Mouse (Mus musculus): ENCODE measurements at regions not wholly inside any gene's neighbourhood (a gene's known extent, or its start where the extent isn't known, plus 50 kb on each side); places are given as distances from the start of the nearest gene placed in this dataset.
"Not testable (repeated sequence)": the region's sequence is repeated elsewhere in the genome, so short reads cannot be mapped to it uniquely, and the experiment has no call there.

DNA sequence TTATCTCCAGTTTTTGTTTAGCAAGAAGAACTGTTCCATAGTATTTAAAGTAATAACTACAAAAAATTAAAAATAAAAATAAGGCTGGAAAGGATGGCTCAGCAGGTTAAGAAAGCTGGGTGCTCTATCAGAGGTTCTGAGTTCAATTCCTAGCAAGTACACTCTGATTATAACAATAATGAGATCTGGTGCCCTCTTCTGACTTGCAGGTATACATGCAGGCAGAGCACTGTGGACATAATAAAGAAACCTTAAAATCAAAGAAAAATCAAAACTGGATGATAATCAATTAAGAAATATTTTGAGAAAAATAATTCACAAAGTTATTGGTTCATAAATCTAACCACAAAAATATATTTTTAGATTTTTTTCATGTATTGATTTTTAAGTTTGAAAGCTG is 346.7 kb upstream of the Cdh8 start:
- Histone ChIP-seq H3K36me3 (no peaks in the 10 kb centered on the region), H3K4me2 (replicated peaks) (no peak overlapping the region), H3K4me3 (no peak overlapping the region), H3K27me3 (no peaks in the 10 kb centered on the region), H3K9me3 (no peaks in the 10 kb centered on the region), H3K4me1 (no peaks in the 10 kb centered on the region), H3K9ac (replicated peaks) (no peak overlapping the region), H3K27ac (replicated peaks) (no peak overlapping the region)
- ATAC-seq (ENCODE audit: low FRiP score, low read depth): no peak

DNA sequence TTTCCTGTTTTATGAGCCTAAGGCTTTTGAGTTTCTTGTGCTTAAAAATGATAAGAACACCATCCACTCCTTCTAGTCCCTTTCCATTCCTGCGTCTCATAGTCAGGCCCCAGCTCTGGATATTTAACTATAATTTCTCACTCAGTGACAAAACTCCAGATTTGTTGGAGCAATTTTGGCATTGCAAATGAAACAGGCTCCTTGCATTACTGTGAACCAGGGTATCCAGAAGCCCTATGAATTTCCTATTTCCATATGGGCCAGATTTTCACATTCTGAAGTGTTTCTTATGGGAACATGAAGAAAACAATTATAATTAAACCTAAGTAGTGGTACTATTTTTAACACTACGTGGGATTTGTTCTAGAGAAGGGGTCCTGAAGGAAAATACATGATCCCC is 319.9 kb upstream of the Cdh8 start:
- no peak for ATAC-seq (ENCODE audit: low FRiP score, low read depth)
- no peak overlapping the region for H3K27ac ChIP-seq (replicated peaks)
- H3K9ac ChIP-seq (replicated peaks): no peak overlapping the region
- H3K4me2 ChIP-seq (replicated peaks): no peak overlapping the region
- H3K4me3 ChIP-seq: no peak overlapping the region
- H3K9me3 ChIP-seq: no peaks in the 10 kb centered on the region
- no peaks in the 10 kb centered on the region for H3K36me3 ChIP-seq
- no peaks in the 10 kb centered on the region for H3K4me1 ChIP-seq
- no peaks in the 10 kb centered on the region for H3K27me3 ChIP-seq
- 88% methylated on average over 2 of the region's 2 CpGs for WGBS

DNA sequence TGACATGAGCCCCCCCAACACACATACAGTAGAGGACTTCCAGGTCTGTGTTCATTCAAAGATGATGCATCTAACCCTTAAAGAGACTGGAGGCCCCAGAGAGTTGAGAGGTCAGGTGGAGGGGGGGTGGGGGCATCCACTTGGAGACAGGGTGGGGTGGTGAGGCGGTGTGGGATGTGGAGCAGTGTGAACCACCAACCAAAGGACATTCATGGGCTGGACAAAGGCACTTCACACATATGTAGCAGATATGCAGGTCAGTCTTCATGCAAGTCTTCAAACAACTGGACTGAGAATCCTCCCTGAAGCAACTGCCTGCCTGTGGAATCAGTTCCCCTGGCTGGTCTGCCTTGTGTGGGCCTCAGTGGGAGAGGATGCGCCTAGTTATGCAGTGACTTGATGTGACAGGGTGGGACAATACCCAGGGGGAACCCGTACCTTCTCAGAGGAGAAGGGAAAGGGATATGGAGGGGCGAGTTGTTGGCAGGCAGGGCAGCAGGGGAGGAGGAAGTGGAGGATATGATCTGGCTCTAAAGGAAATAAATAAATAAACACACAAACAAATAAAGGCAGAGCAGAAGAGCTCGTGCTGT is 308.5 kb upstream of the Cdh8 start:
- Histone ChIP-seq H3K4me1 (no peaks in the 10 kb centered on the region), H3K4me2 (replicated peaks) (no peak overlapping the region), H3K27me3 (no peaks in the 10 kb centered on the region), H3K9ac (replicated peaks) (no peak overlapping the region), H3K9me3 (no peaks in the 10 kb centered on the region), H3K36me3 (no peaks in the 10 kb centered on the region), H3K4me3 (no peak overlapping the region), H3K27ac (replicated peaks) (no peak overlapping the region)
- peak; percentile 41; the same call in 1 of the 2 replicates for ATAC-seq (ENCODE audit: low FRiP score, low read depth)
- WGBS: 76% methylated on average over 5 of the region's 5 CpGs

DNA sequence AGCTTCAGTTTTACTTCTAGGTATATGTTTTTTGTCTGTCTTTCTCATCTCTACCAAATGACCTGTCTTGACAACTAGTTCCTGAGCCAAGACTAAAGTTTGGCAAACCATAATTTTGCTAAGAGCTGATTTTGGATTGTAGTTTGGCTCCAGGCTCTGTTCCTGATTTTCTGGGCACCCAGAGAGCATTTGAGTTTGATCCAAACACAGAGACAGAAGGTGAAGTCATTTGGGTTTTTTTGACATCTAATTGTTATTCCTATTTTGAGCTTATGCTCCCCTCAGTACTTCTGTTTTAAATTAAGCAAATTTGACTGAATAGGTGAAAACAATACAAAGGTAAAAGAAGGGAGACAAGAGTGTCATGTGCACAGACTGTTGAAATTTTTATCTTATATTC is 302.7 kb upstream of the Cdh8 start:
- no peak overlapping the region for H3K4me3 ChIP-seq
- no peak for ATAC-seq (ENCODE audit: low FRiP score, low read depth)
- H3K27me3 ChIP-seq: no peaks in the 10 kb centered on the region

DNA sequence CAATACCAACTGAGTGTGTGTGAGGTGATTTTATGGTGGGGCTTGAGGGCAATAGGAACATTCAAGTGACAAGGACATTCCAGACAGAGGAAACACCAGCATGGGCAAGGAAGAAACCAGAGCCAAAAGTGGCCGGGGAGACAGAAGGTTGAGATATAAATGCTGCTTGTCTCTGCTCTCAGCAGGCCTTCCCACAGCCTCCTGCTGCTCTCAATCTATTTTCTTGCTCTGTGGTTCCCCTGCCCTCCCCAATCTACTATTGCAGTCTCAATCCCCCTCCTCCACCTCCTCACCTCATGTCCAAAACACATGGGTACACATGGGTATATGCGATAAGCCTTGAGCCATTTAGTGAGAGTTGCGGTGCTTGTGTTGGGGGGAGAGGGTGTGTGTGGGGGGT is 265.4 kb upstream of the Cdh8 start:
- no peak for ATAC-seq (ENCODE audit: low FRiP score, low read depth)
- Histone ChIP-seq H3K9ac (replicated peaks) (no peak overlapping the region), H3K4me3 (no peak overlapping the region), H3K4me2 (replicated peaks) (no peak overlapping the region), H3K36me3 (no peaks in the 10 kb centered on the region), H3K27ac (replicated peaks) (no peak overlapping the region), H3K4me1 (0 out of 2 replicates have a peak, but pooled peaks cover 2% of the 10 kb centered on the region), H3K9me3 (no peaks in the 10 kb centered on the region), H3K27me3 (no peaks in the 10 kb centered on the region)
- WGBS: 64% methylated on average over 3 of the region's 3 CpGs

More for the DNA sequence above, 302.7 kb upstream of the Cdh8 start:
- Histone ChIP-seq H3K4me1 (no peaks in the 10 kb centered on the region), H3K36me3 (no peaks in the 10 kb centered on the region), H3K9me3 (no peaks in the 10 kb centered on the region), H3K27ac (replicated peaks) (no peak overlapping the region), H3K4me2 (replicated peaks) (no peak overlapping the region), H3K9ac (replicated peaks) (no peak overlapping the region)

DNA sequence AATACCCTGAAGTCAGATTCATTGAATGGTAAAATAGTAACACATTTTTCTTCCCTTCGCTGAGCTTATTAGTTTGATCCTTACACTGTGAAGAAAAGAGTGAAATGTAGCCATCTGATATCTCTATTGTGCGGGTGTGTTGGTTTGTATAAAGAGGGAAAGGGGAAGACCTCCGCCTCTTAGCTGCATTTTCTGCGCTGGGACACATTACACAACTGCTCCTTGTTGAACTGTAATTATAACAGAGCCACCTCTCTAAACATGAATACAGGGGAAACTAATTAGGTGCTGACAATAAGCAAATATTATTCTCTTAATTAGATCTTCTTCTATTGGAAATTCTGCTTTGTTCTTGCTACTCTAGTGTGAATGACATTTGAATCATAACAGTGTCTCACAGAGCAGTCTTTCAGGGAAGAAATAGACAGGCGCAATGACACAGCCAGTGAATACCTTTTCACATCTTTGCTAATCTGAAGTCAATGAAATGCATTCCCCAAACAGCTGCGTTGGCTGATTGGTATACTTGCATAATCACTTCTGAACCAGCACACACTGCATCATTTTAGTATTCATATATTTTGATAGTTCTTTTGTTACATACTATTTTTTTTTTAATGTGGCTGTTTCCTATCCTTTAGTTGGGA is 263.1 kb upstream of the Cdh8 start:
- H3K36me3 ChIP-seq; H3K4me2 ChIP-seq (replicated peaks); H3K27ac ChIP-seq (replicated peaks); H3K4me1 ChIP-seq; H3K9me3 ChIP-seq; H3K27me3 ChIP-seq; H3K4me3 ChIP-seq; H3K9ac ChIP-seq (replicated peaks): not testable (repeated sequence)
- peak; percentile 66 for ATAC-seq (ENCODE audit: low FRiP score, low read depth)
- 51% methylated on average over 6 of the region's 6 CpGs for WGBS

DNA sequence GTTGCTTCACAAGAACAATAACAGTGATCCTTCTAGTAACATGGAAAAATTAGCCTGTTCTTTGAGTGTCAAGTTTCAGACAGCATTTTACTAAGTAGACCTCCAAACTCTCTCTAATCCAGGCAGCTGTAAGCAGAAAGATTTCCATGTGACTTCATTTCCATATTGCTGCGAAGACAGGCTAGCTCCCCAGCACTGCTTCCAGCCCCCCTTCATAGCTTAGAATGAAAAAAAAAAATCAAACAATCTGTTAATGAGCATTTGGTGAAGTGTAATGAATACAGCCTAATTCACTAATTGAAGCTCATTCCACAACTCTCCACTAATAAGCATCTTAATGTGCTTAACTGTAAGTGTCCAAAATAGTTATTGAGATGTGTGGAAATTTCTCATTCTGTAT is 251.4 kb upstream of the Cdh8 start:
- not testable (repeated sequence) for ATAC-seq (ENCODE audit: low FRiP score, low read depth); H3K4me3 ChIP-seq; H3K27me3 ChIP-seq; H3K36me3 ChIP-seq; H3K4me2 ChIP-seq (replicated peaks); H3K9ac ChIP-seq (replicated peaks); H3K4me1 ChIP-seq; H3K9me3 ChIP-seq; H3K27ac ChIP-seq (replicated peaks)
- 43% methylated on average over 1 of the region's 1 CpGs for WGBS

DNA sequence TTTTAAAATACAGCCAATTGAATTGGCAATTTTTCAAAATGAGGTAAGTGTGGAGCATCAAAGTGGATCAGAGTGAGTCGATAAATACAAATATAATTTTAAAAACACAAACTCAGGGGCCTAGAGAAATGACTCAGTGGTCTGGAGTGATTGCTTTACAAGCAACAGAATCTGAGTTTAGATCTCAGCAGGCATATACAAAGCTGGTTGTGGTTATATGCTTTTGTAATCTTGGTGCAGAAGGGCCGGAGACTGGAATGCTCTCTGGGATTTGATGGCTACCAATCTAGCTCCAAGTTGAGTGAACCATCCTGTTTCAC is 235.0 kb upstream of the Cdh8 start:
- H3K36me3 ChIP-seq: no peaks in the 10 kb centered on the region
- H3K9me3 ChIP-seq: no peaks in the 10 kb centered on the region
- no peak overlapping the region for H3K4me3 ChIP-seq
- 81% methylated on average over 2 of the region's 2 CpGs for WGBS
- H3K27me3 ChIP-seq: no peaks in the 10 kb centered on the region
- no peak for ATAC-seq (ENCODE audit: low FRiP score, low read depth)
- H3K4me1 ChIP-seq: no peaks in the 10 kb centered on the region
- no peak overlapping the region for H3K9ac ChIP-seq (replicated peaks)
- no peak overlapping the region for H3K27ac ChIP-seq (replicated peaks)
- no peak overlapping the region for H3K4me2 ChIP-seq (replicated peaks)

DNA sequence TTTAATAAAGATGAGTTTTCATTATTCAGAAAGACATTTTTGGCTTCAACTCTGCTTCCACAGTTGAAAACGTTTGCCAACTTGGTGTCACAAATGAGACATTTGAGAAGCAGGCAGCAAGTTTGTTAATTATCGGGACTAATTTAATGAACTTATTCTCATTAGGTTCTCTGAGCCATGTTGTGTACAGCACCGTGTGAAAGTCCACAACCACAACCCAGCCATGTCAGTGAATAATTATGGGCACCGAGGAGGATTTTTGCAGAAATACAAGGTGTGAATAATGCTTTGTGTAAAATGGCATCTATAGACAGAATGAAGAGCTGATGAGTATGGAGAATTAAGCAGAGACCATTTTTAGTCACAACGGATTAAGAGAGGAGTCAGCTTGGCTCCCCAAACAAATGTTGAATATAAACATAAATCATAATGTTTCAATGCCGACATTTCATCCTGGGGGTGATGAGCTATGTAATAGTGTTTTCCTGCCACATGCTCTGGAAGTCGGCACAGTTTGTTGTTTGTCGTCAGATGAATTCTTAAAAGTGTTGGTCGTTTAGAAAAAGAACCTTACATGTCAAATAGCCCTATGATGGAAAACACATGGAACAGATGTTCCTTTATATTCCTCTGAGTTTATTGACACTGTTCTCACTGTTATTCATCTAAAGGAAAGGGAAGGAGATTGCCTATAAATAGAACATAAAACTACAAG is 234.5 kb upstream of the Cdh8 start:
- Histone ChIP-seq H3K4me3 (no peak overlapping the region), H3K4me1 (no peaks in the 10 kb centered on the region), H3K27me3 (no peaks in the 10 kb centered on the region), H3K4me2 (replicated peaks) (no peak overlapping the region), H3K36me3 (no peaks in the 10 kb centered on the region), H3K9ac (replicated peaks) (no peak overlapping the region), H3K9me3 (no peaks in the 10 kb centered on the region), H3K27ac (replicated peaks) (no peak overlapping the region)
- WGBS: 87% methylated on average over 9 of the region's 9 CpGs
- ATAC-seq (ENCODE audit: low FRiP score, low read depth): no peak

DNA sequence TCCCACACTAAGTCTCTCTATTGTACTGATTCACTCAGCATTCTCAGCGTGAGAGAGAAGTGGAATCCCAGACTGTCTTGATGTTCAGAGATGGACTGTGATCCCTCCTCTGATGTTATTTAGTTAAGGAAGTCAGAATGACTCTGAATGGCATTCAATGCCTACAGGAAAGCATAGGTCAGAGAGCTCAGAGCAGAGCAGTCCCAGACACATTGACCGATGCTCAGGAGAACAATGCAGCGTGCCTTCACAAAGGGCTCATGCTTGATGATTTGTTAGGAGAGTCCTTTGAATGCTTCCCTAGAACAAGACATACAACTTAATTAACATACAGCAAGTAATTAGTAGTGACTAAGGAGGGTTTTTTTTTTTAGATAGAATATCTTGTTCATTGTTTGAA is 224.3 kb upstream of the Cdh8 start:
- Histone ChIP-seq H3K4me1 (no peaks in the 10 kb centered on the region), H3K9me3 (no peaks in the 10 kb centered on the region), H3K36me3 (no peaks in the 10 kb centered on the region), H3K27ac (replicated peaks) (no peak overlapping the region), H3K4me3 (no peak overlapping the region), H3K9ac (replicated peaks) (no peak overlapping the region), H3K4me2 (replicated peaks) (no peak overlapping the region), H3K27me3 (no peaks in the 10 kb centered on the region)
- WGBS: 13% methylated on average over 3 of the region's 3 CpGs
- ATAC-seq (ENCODE audit: low FRiP score, low read depth): no peak

DNA sequence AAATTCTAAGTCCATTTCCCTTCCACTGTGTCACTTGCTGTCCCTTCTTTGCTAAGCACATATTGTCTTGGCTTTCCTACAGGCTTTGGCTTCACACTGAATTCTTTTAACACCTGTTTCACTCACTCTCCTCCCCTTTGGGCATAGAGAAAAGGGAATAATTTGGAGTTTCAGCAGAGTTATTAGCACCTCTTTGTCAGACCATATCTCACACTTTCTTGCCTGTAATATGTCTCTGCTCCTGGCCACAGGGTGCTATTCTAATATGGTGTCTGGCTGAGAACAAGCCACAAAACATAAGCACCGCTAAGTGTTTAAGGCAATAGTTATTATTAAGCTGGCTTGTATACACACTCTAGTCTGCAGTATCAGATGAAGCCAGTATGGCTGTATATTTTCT is 214.7 kb upstream of the Cdh8 start:
- H3K9ac ChIP-seq (replicated peaks): not testable (repeated sequence)

DNA sequence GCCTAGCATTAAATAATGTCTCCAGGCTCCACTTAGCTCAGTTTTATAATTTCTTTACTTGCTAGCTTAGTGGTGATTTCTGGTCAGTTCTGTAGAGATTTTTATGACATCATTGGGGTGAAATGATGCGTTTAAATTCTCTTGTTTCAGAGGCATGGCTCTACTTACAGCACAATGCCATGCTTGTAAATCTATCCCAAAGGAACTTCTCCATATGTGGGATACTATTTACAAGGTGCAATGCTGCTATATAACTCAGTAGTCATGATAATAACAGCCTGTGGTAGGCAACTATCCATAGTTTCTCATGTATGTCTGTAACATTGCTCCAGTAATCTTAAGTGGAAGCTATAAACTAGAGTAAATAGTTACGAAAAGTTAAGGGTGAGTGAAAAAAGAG is 205.4 kb upstream of the Cdh8 start:
- 61% methylated on average over 2 of the region's 2 CpGs for WGBS
- no peak overlapping the region for H3K27ac ChIP-seq (replicated peaks)
- no peaks in the 10 kb centered on the region for H3K9me3 ChIP-seq
- H3K9ac ChIP-seq (replicated peaks): no peak overlapping the region
- no peak for ATAC-seq (ENCODE audit: low FRiP score, low read depth)
- no peaks in the 10 kb centered on the region for H3K27me3 ChIP-seq
- H3K36me3 ChIP-seq: no peaks in the 10 kb centered on the region
- no peak overlapping the region for H3K4me2 ChIP-seq (replicated peaks)
- H3K4me1 ChIP-seq: no peaks in the 10 kb centered on the region
- H3K4me3 ChIP-seq: no peak overlapping the region

More for the DNA sequence above, 214.7 kb upstream of the Cdh8 start:
- not testable (repeated sequence) for H3K4me1 ChIP-seq; H3K9me3 ChIP-seq; H3K27me3 ChIP-seq; ATAC-seq (ENCODE audit: low FRiP score, low read depth); H3K4me3 ChIP-seq; H3K27ac ChIP-seq (replicated peaks); H3K36me3 ChIP-seq; H3K4me2 ChIP-seq (replicated peaks)
- 91% methylated on average over 1 of the region's 1 CpGs for WGBS

DNA sequence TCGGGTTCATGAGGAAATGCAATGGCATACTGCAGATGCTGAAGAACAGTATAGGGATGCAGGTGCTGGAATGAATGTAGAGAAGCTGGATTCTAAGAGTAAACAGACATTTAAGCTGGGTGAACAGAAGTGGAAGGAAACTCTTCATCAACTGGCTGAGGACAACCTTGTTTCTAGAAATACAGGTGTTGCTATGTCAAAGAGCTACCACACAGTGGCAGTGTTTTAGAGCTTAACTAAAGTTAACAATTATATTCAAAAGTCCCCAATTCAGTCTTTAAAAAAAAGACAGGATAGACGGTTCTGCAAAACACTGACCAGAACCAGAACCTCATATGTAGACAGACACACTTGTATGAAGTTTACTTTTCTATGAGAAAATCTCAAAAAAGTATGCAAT is 188.1 kb upstream of the Cdh8 start:
- not testable (repeated sequence) for H3K9me3 ChIP-seq; H3K4me3 ChIP-seq; ATAC-seq (ENCODE audit: low FRiP score, low read depth); H3K27ac ChIP-seq (replicated peaks); H3K9ac ChIP-seq (replicated peaks); H3K36me3 ChIP-seq; H3K27me3 ChIP-seq; H3K4me2 ChIP-seq (replicated peaks); H3K4me1 ChIP-seq
- 56% methylated on average over 2 of the region's 2 CpGs for WGBS

Measured in midbrain, embryonic 12.5 days (tissue).